Mouse (Mus musculus) stomach, postnatal 0 days (tissue): ENCODE results near the gene Cd81.

ENCODE experiments used
- CTCF ChIP-seq: IDR thresholded peaks from 2 replicates; pipeline ENCODE4 v1.5.1; 2016; ENCODE audit warnings: antibody characterized with exemption, low read depth, mild to moderate bottlenecking, moderate library complexity
- EP300 ChIP-seq: optimal IDR thresholded peaks from 2 replicates; pipeline ENCODE3; 2016; ENCODE audit warnings: antibody characterized with exemption

DNA sequence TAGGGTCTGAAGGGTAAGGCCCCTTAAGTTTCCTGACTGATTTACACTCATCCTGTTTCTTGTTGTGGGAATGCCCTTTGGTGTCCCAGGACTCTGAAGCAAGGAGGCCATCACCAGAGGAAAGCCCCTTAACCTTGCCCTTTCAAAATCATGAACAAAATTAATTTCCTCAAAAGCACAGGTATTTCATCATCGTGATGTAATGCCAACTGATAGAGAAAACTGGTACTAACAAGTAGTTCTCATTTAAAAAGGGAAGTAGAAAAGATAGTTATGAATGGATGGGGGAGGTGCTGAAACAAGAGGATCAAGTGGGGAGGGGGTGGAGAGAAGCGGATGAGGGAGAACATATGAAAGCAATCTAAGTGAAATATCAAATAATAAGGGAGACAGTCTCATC lies 29.0 kb upstream of the Cd81 start:
- TF ChIP-seq CTCF (no peak), EP300 (no peak)
